Mouse (Mus musculus): ENCODE data around the gene Nit2. TPM values are rescaled to one million over a fixed set of nuclear protein-coding genes. Genes with fewer than 3 reads are reported as not detected.

The Nit2 gene
- total and polyA plus RNA-seq, 2 experiments from 2014 or later: 19.7 to 55.4 TPM

DNA sequence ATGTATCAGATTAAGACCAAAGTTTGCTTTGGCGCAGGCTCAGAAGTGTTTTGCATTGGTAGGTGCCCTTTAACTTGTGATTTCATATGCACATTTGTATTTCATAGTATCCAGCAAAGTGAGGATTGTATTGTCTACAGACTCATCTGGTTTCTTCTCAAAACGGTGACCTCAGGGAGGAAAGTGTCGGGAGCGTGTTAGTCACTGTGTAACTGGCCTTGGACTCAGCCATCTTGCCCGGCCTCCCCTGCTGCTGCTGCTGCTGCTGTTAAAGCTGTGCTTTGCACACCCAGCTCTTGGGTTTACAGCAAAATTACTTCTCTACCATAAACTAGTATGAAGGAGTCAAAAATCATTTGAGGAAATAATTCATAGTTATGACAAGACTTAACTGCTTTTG, 22.4 kb downstream of the Nit2 start:
- Histone ChIP-seq H3K4me1 (ENCODE audit: insufficient read depth, low read length) (no peaks in the 10 kb centered on the region), H3K36me3 (ENCODE audit: insufficient read depth, low read length) (peaks cover 27% of the 10 kb centered on the region), H3K4me3 (ENCODE audit: low read depth, low read length) (no peak overlapping the region), H3K9me3 (ENCODE audit: low read length) (no peaks in the 10 kb centered on the region), H3K27me3 (ENCODE audit: insufficient read depth, low read length) (no peaks in the 10 kb centered on the region), H3K4me2 (ENCODE audit: low read depth, low read length, poor library complexity, severe bottlenecking) (no peak overlapping the region), H3K27ac (ENCODE audit: low read depth, low read length) (no peak overlapping the region), H3K9ac (replicated peaks; ENCODE audit: low read length, poor library complexity, severe bottlenecking) (no peak overlapping the region)
- 95% methylated on average over 5 of the region's 5 CpGs for WGBS
- no peak for TF ChIP-seq CTCF (IDR thresholded peaks at IDR 0.05)
- no peak for DNase-seq (ENCODE audit: low spot score)
- no peak for ATAC-seq (ENCODE audit: low FRiP score)

- Histone ChIP-seq H3K4me3 (ENCODE audit: low read depth, low read length) (no peak overlapping the region), H3K36me3 (ENCODE audit: insufficient read depth, low read length) (peaks cover 11% of the 10 kb centered on the region), H3K4me2 (ENCODE audit: low read depth, low read length, poor library complexity, severe bottlenecking) (no peak overlapping the region), H3K27me3 (ENCODE audit: insufficient read depth, low read length) (no peaks in the 10 kb centered on the region), H3K4me1 (ENCODE audit: insufficient read depth, low read length) (0 out of 2 replicates have a peak, but pooled peaks cover 4% of the 10 kb centered on the region), H3K9me3 (ENCODE audit: low read length) (no peaks in the 10 kb centered on the region), H3K27ac (ENCODE audit: low read depth, low read length) (no peak overlapping the region), H3K9ac (replicated peaks; ENCODE audit: low read length, poor library complexity, severe bottlenecking) (no peak overlapping the region)
- WGBS: 92% methylated on average over 6 of the region's 6 CpGs
- ATAC-seq (ENCODE audit: low FRiP score) (no peak), DNase-seq (ENCODE audit: low spot score) (no peak)
- no peak for TF ChIP-seq CTCF (IDR thresholded peaks at IDR 0.05)
Measured at GRCm38 (mm10) chr16:57133611-57134010, 33.5 kb downstream of the Nit2 start.

GRCm38 (mm10) chr16:57132326-57132725, 34.8 kb downstream of the Nit2 start:
- no peak overlapping the region for H3K4me2 ChIP-seq (ENCODE audit: low read depth, low read length, poor library complexity, severe bottlenecking)
- no peak overlapping the region for H3K27ac ChIP-seq (ENCODE audit: low read depth, low read length)
- H3K9ac ChIP-seq (replicated peaks; ENCODE audit: low read length, poor library complexity, severe bottlenecking): no peak overlapping the region
- TF ChIP-seq CTCF (IDR thresholded peaks at IDR 0.05): no peak
- 88% methylated on average over 1 of the region's 1 CpGs for WGBS
- ATAC-seq (ENCODE audit: low FRiP score) (no peak), DNase-seq (ENCODE audit: low spot score) (no peak)
- H3K4me3 ChIP-seq (ENCODE audit: low read depth, low read length): no peak overlapping the region
- peaks cover 7% of the 10 kb centered on the region; the same call in 1 of the 2 replicates for H3K36me3 ChIP-seq (ENCODE audit: insufficient read depth, low read length)
- H3K4me1 ChIP-seq (ENCODE audit: insufficient read depth, low read length): 0 out of 2 replicates have a peak, but pooled peaks cover 4% of the 10 kb centered on the region
- H3K9me3 ChIP-seq (ENCODE audit: low read length): no peaks in the 10 kb centered on the region
- no peaks in the 10 kb centered on the region for H3K27me3 ChIP-seq (ENCODE audit: insufficient read depth, low read length)

- TF ChIP-seq CTCF (IDR thresholded peaks at IDR 0.05): no peak
- no peaks in the 10 kb centered on the region for H3K27me3 ChIP-seq (ENCODE audit: insufficient read depth, low read length)
- H3K4me2 ChIP-seq (ENCODE audit: low read depth, low read length, poor library complexity, severe bottlenecking): no peak overlapping the region
- H3K9ac ChIP-seq (replicated peaks; ENCODE audit: low read length, poor library complexity, severe bottlenecking): no peak overlapping the region
- H3K27ac ChIP-seq (ENCODE audit: low read depth, low read length): no peak overlapping the region
- H3K4me1 ChIP-seq (ENCODE audit: insufficient read depth, low read length): 0 out of 2 replicates have a peak, but pooled peaks cover 4% of the 10 kb centered on the region
- no peaks in the 10 kb centered on the region for H3K9me3 ChIP-seq (ENCODE audit: low read length)
- no peak overlapping the region for H3K4me3 ChIP-seq (ENCODE audit: low read depth, low read length)
- DNase-seq (ENCODE audit: low spot score) (no peak), ATAC-seq (ENCODE audit: low FRiP score) (no peak)
- 51% methylated on average over 4 of the region's 4 CpGs for WGBS
- H3K36me3 ChIP-seq (ENCODE audit: insufficient read depth, low read length): peaks cover 7% of the 10 kb centered on the region; the same call in 1 of the 2 replicates
Measured at GRCm38 (mm10) chr16:57131544-57131943, 35.6 kb downstream of the Nit2 start.

DNA sequence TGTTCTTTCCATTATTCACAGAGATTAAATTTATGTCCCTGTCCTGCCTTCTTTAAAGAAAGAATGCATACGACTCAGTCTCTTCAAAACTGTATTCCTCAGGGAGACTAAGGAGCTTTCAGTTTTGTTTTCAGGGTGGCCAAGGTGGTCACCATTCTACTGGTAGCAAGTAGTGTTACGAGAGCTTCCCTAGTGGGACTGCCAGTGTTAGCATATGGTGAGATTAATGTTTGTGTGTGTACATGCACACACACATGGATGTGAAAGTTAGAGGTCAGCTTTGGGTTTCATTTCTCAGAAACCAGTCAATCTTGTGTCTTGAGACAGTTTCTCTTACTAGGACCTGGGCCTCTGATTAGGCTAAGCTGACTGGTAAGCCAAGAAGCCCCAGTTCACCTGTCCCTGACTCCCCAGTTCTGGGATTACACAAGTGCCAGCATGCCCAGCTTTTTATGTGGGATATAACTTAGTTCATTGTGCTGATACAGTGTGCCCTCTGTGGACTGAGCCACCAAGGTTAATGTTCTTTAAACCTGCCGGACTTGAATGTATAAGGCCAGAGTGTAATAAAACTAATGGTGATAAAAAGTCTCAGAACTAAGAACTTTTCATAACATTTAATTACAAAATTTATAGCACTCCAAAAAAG, 36.3 kb downstream of the Nit2 start:
- DNase-seq (ENCODE audit: low spot score) (no peak), ATAC-seq (ENCODE audit: low FRiP score) (no peak)
- WGBS: 78% methylated on average over 3 of the region's 3 CpGs
- Histone ChIP-seq H3K4me1 (ENCODE audit: insufficient read depth, low read length) (0 out of 2 replicates have a peak, but pooled peaks cover 4% of the 10 kb centered on the region), H3K36me3 (ENCODE audit: insufficient read depth, low read length) (peaks cover 7% of the 10 kb centered on the region; the same call in 1 of the 2 replicates), H3K27ac (ENCODE audit: low read depth, low read length) (no peak overlapping the region), H3K9me3 (ENCODE audit: low read length) (no peaks in the 10 kb centered on the region), H3K9ac (replicated peaks; ENCODE audit: low read length, poor library complexity, severe bottlenecking) (no peak overlapping the region), H3K4me2 (ENCODE audit: low read depth, low read length, poor library complexity, severe bottlenecking) (no peak overlapping the region), H3K4me3 (ENCODE audit: low read depth, low read length) (no peak overlapping the region), H3K27me3 (ENCODE audit: insufficient read depth, low read length) (no peaks in the 10 kb centered on the region)
- TF ChIP-seq CTCF (IDR thresholded peaks at IDR 0.05): no peak

DNA sequence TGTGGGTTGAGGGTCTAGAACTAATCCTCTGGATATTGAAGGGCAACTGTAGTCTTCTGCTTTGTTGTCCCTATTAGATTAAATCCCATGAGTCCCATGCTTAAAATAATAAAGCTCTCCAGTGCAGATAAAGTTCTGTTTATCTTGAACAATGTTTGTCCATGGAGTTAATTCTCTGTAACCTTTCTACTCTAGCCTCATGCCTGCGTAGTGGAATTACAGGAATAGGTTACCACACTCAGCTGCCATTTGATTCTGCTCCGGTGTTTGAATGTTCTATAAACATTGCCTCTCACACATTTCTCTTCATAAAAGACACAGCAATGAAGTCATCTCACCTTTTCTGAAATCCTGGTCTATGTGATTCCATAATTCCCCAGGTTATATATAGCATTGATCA, 39.3 kb downstream of the Nit2 start:
- 90% methylated on average over 2 of the region's 2 CpGs for WGBS
- no peak for TF ChIP-seq CTCF (IDR thresholded peaks at IDR 0.05)

More for the DNA sequence above, 39.3 kb downstream of the Nit2 start:
- ATAC-seq (ENCODE audit: low FRiP score) (no peak), DNase-seq (ENCODE audit: low spot score) (no peak)
- H3K4me3 ChIP-seq (ENCODE audit: low read depth, low read length): no peak overlapping the region
- no peaks in the 10 kb centered on the region for H3K36me3 ChIP-seq (ENCODE audit: insufficient read depth, low read length)
- H3K9ac ChIP-seq (replicated peaks; ENCODE audit: low read length, poor library complexity, severe bottlenecking): no peak overlapping the region
- no peak overlapping the region for H3K27ac ChIP-seq (ENCODE audit: low read depth, low read length)
- H3K27me3 ChIP-seq (ENCODE audit: insufficient read depth, low read length): no peaks in the 10 kb centered on the region
- no peak overlapping the region for H3K4me2 ChIP-seq (ENCODE audit: low read depth, low read length, poor library complexity, severe bottlenecking)
- H3K4me1 ChIP-seq (ENCODE audit: insufficient read depth, low read length): peaks cover 15% of the 10 kb centered on the region
- H3K9me3 ChIP-seq (ENCODE audit: low read length): no peaks in the 10 kb centered on the region
